Comparison of ENCODE assay signal across 12 mouse cellular contexts in genomic region chr15:9864778-9865177, GRCm38 (mm10).
DNase-seq lines count a peak whose midpoint lies in the region; ATAC-seq lines count a peak whose summit lies in the region.
"Had no signal": no experiment of that assay in that cellular context is flagged by ENCODE, and none has a peak within 500 bp of the region (broad histone marks: within the 10 kb centered on the region; RNA-seq: fewer than 3 reads in every experiment).

No protein-coding gene starts in this region.

- no peaks in the 10 kb centered on the region for H3K36me3 ChIP-seq in midbrain, embryonic 13.5 days

- no peak overlapping the region for H3K4me3 ChIP-seq in midbrain, embryonic 13.5 days (replicated peaks)
- H3K4me3 ChIP-seq: erythroblast, embryonic 14.5 days had no signal

- ATAC-seq in megakaryocyte progenitor cell, adult 5-6 weeks (replicated peaks; ENCODE audit: poor library complexity), result peak; percentile 99
- no peak for ATAC-seq in midbrain, embryonic 13.5 days
- ATAC-seq: hindbrain, postnatal 0 days had no signal

- 94% methylated on average over 1 of the region's 1 CpGs for WGBS in midbrain, embryonic 13.5 days

- no peaks in the 10 kb centered on the region for H3K27me3 ChIP-seq in midbrain, embryonic 13.5 days

- DNase-seq in adrenal gland, adult 2 months, result peak; percentile 8
- DNase-seq in adrenal gland, postnatal 25 days, result no peak
- DNase-seq in kidney, adult 9 months, result peak; percentile 11
- no peak for DNase-seq in kidney, adult 18-20 months
- DNase-seq in heart, adult 9 months (ENCODE audit: low spot score in 2 of 2), result peak; percentile 61 to 67
- no peak for DNase-seq in T-cell, adult 2 months (ENCODE audit: low spot score)
- DNase-seq: cerebellum, postnatal 36 days had no signal

- H3K27ac ChIP-seq in midbrain, embryonic 13.5 days, result no peak overlapping the region
- H3K27ac ChIP-seq: hindbrain, postnatal 0 days; liver, embryonic 14.5 days had no signal

- H3K9me3 ChIP-seq in midbrain, embryonic 13.5 days, result no peaks in the 10 kb centered on the region

- no peaks in the 10 kb centered on the region for H3K4me1 ChIP-seq in midbrain, embryonic 13.5 days (replicated peaks)

- H3K9ac ChIP-seq in midbrain, embryonic 13.5 days (replicated peaks), result no peak overlapping the region
- H3K9ac ChIP-seq: liver, embryonic 14.5 days had no signal

- no peak overlapping the region for H3K4me2 ChIP-seq in midbrain, embryonic 13.5 days (replicated peaks)

Comparison
In these comparisons a context has a peak if more than half of its experiments do, and no peak if none do; other contexts are left out.
1. DNase-seq: peak in adrenal gland, adult 2 months (single experiment), kidney, adult 9 months (single experiment) and heart, adult 9 months (2 of 2); none in adrenal gland, postnatal 25 days (single experiment), kidney, adult 18-20 months (single experiment) and T-cell, adult 2 months (single experiment).